Mouse (Mus musculus) common myeloid progenitor, adult 5-6 weeks (primary cell): ENCODE results near the gene Cnnm2. TPM values are rescaled to one million over a fixed set of nuclear protein-coding genes. Genes with fewer than 3 reads are reported as not detected.

Experiments used
- ATAC-seq: replicated peaks from 2 replicates; pipeline ENCODE4 v1.8.0; 2016; ENCODE audit warnings: low read depth, mild to moderate bottlenecking, moderate TSS enrichment, inconsistent platforms; ENCODE audit not compliant: poor library complexity, severe bottlenecking
- total RNA-seq: library from RNA; stranded (forward); fragments of 200-1000, 187-1606 nt; gene quantifications from 2 replicates; pipeline ENCODE4 v1.2.3, GENCODE M21; 2017

Gene Cnnm2
- total RNA-seq, 1 experiment from 2014 or later, result 9.0 TPM

- no peak for ATAC-seq
These were observed 144.6 kb downstream of the Cnnm2 start for GRCm38 (mm10) chr19:46905971-46906370.

GRCm38 (mm10) chr19:46908207-46908606, 146.8 kb downstream of the Cnnm2 start:
- no peak for ATAC-seq

GRCm38 (mm10) chr19:46908977-46909376, 147.6 kb downstream of the Cnnm2 start:
- ATAC-seq, result no peak

GRCm38 (mm10) chr19:46911492-46911891, 150.1 kb downstream of the Cnnm2 start:
- no peak for ATAC-seq

GRCm38 (mm10) chr19:46913626-46914025, 152.2 kb downstream of the Cnnm2 start:
- no peak for ATAC-seq

- ATAC-seq, result no peak
These were observed 154.1 kb downstream of the Cnnm2 start for GRCm38 (mm10) chr19:46915406-46916080.

GRCm38 (mm10) chr19:46920571-46920970, 159.2 kb downstream of the Cnnm2 start:
- ATAC-seq, result no peak

GRCm38 (mm10) chr19:46926357-46926756, 165.0 kb downstream of the Cnnm2 start:
- ATAC-seq, result no peak

- no peak for ATAC-seq
These were observed 165.6 kb downstream of the Cnnm2 start for GRCm38 (mm10) chr19:46926951-46927350.

- no peak for ATAC-seq
These were observed 166.7 kb downstream of the Cnnm2 start for GRCm38 (mm10) chr19:46928136-46928535.

- ATAC-seq, result no peak
These were observed 167.7 kb downstream of the Cnnm2 start for GRCm38 (mm10) chr19:46929044-46929587.

Other genes with a start within 250 kb of the Cnnm2 start
- gene Arl3, start 188.4 kb upstream of the Cnnm2 start, total RNA-seq, result 25.5 and 27.3 TPM in 2 replicates
- gene Sfxn2, start 188.2 kb upstream of the Cnnm2 start, total RNA-seq, result 8.9 and 13.3 TPM in 2 replicates
- 19.1 and 27.7 TPM in 2 replicates for gene Wbp1l, start 162.5 kb upstream of the Cnnm2 start, total RNA-seq
- gene Cyp17a1, start 88.4 kb upstream of the Cnnm2 start, total RNA-seq, result not detected in 2 replicates
- 3.7 and 5.8 TPM in 2 replicates for gene Borcs7, start 71.7 kb upstream of the Cnnm2 start, total RNA-seq
- gene As3mt, start 54.1 kb upstream of the Cnnm2 start, total RNA-seq, result 48.9 and 53.3 TPM in 2 replicates